Mouse (Mus musculus) hindbrain, embryonic 16.5 days (tissue): ENCODE data around the gene Msrb3. TPM values are rescaled to one million over a fixed set of nuclear protein-coding genes. Genes with fewer than 3 reads are reported as not detected.

Experiments
- ATAC-seq: fragments of 200-750 bp; cut with Nextera tagmentation; 2 replicates; pipeline ENCODE4 v1.8.0; 2017; ENCODE audit warnings: moderate TSS enrichment, moderate library complexity
- H3K27ac ChIP-seq: fragments of 300-500 bp; sonication (generic); 2 replicates; pipeline ENCODE4 v1.5.1; 2014; ENCODE audit warnings: low read depth, mild to moderate bottlenecking, control low read depth, low read length, moderate library complexity
- H3K27me3 ChIP-seq: fragments of 300-500 bp; sonication (generic); replicated peaks from 2 replicates; pipeline ENCODE4 v1.6.1; 2014; ENCODE audit warnings: low read length; ENCODE audit not compliant: control insufficient read depth, insufficient read depth
- H3K36me3 ChIP-seq: fragments of 300-500 bp; sonication (generic); 2 replicates; pipeline ENCODE4 v1.6.1; 2014; ENCODE audit warnings: mild to moderate bottlenecking, low read length, moderate library complexity, mixed read lengths; ENCODE audit not compliant: control insufficient read depth, insufficient read depth
- H3K4me1 ChIP-seq: fragments of 300-500 bp; sonication (generic); 2 replicates; pipeline ENCODE4 v1.6.1; 2014; ENCODE audit warnings: low read depth, low read length; ENCODE audit not compliant: control insufficient read depth, insufficient read depth
- H3K4me2 ChIP-seq: fragments of 300-500 bp; sonication (generic); 2 replicates; pipeline ENCODE4 v1.6.1; 2014; ENCODE audit warnings: mild to moderate bottlenecking, low read length, control low read depth, moderate library complexity
- H3K4me3 ChIP-seq: fragments of 300-500 bp; sonication (generic); 2 replicates; pipeline ENCODE4 v1.5.1; 2014; ENCODE audit warnings: mild to moderate bottlenecking, low read length, control low read depth, moderate library complexity
- H3K9ac ChIP-seq: fragments of 300-500 bp; sonication (generic); 2 replicates; pipeline ENCODE4 v1.6.1; 2014; ENCODE audit warnings: low read depth, mild to moderate bottlenecking, control low read depth, low read length, moderate library complexity
- H3K9me3 ChIP-seq: fragments of 300-500 bp; sonication (generic); 2 replicates; pipeline ENCODE4 v1.6.1; 2014; ENCODE audit warnings: mild to moderate bottlenecking, low read length, moderate library complexity; ENCODE audit not compliant: control insufficient read depth
- WGBS: fragments of 180-500 bp; shearing (Covaris S2); extraction: QIAGEN DNeasy Blood & Tissue Kit; methylation state at CpG from one replicate; pipeline ENCODE4 v1.1.7; 2014; 5-methylcytosine and 5-hydroxymethylcytosine counted together
- polyA plus RNA-seq: library from polyadenylated mRNA; unstranded; fragments of >200 nt; fragmentation: Nextera tagmentation; extraction: Ambion mirVana; gene quantifications from 2 replicates; pipeline ENCODE4 v1.2.1, GENCODE M21; 2015

Gene Msrb3
- polyA plus RNA-seq = 1.2 and 1.8 TPM in 2 replicates

GRCm38 (mm10) chr10:120898785-120899762 is at the start of gene Msrb3:
Gene Msrb3 (minus strand): TSS chr10:120899101.
- Histone ChIP-seq H3K4me1 (peaks cover 8% of the 10 kb centered on the region; the same call in 1 of the 2 replicates), H3K27me3 (0 out of 2 replicates have a peak, but pooled peaks cover 3% of the 10 kb centered on the region), H3K36me3 (no peaks in the 10 kb centered on the region), H3K9ac (peak within 1 kb of the TSS; percentile 73), H3K4me3 (peak within 1 kb of the TSS; percentile 70), H3K4me2 (peak within 1 kb of the TSS; percentile 100), H3K27ac (no peak within 1 kb of the TSS), H3K9me3 (no peaks in the 10 kb centered on the region)
- ATAC-seq = peak; percentile 86
- 3% methylated on average over 51 of the region's 64 CpGs for WGBS

GRCm38 (mm10) chr10:120948461-120948860 is 49.6 kb upstream of the Msrb3 start:
- Histone ChIP-seq H3K36me3 (no peaks in the 10 kb centered on the region), H3K9me3 (no peaks in the 10 kb centered on the region), H3K4me3 (no peak overlapping the region), H3K4me2 (no peak overlapping the region), H3K27me3 (no peaks in the 10 kb centered on the region), H3K9ac (no peak overlapping the region), H3K27ac (no peak overlapping the region), H3K4me1 (no peaks in the 10 kb centered on the region; the same call in none of the 2 replicates)
- 82% methylated on average over 2 of the region's 2 CpGs for WGBS
- ATAC-seq = no peak

DNA sequence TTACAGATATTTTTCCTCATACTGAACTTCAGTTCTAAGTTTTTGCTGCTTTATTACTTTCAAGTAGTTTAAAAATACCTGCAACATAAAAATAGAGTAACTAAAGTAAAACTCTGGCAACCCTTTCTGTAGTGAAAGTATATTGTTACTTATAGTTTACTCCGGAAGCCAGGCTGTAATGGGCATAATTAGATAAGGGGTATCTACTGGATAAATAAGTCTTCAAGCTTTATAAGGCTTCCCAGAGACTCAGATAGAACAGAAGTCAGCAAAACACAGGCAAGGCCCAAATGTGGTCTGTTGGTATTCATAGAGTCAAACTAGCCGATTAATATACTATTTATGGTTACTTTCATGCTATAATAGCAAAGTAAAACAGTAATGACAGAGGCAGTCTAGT is 48.9 kb upstream of the Msrb3 start:
- H3K4me2 ChIP-seq = no peak overlapping the region
- WGBS = 93% methylated on average over 2 of the region's 2 CpGs
- no peak for ATAC-seq
- H3K27me3 ChIP-seq = no peaks in the 10 kb centered on the region
- no peaks in the 10 kb centered on the region for H3K9me3 ChIP-seq
- H3K4me3 ChIP-seq = no peak overlapping the region
- H3K4me1 ChIP-seq = no peaks in the 10 kb centered on the region; the same call in 1 of the 2 replicates
- no peak overlapping the region for H3K9ac ChIP-seq
- H3K27ac ChIP-seq = no peak overlapping the region
- H3K36me3 ChIP-seq = no peaks in the 10 kb centered on the region

DNA sequence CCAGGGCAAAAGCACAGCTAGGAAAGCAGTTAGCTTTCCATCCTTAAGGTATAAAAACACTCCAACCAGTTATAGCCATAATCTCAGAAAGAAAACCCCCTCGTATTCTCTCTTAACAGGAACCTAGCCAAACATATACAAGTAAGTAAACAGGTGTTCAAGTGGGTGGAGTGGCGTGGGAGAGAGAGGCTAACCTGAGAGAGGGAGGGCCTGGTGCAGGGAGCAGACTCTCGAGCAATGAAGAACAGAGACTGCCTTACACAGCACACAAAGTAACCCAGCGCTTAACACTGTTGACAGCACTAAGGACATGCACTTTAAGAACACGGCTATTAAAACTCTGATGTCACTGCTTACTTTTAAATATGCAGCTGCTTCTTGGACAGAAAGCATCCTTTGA is 47.9 kb upstream of the Msrb3 start:
- ATAC-seq = no peak
- Histone ChIP-seq H3K36me3 (no peaks in the 10 kb centered on the region), H3K9me3 (no peaks in the 10 kb centered on the region), H3K4me1 (no peaks in the 10 kb centered on the region; the same call in 1 of the 2 replicates), H3K4me2 (no peak overlapping the region), H3K27ac (no peak overlapping the region), H3K4me3 (no peak overlapping the region), H3K27me3 (no peaks in the 10 kb centered on the region), H3K9ac (no peak overlapping the region)
- 88% methylated on average over 5 of the region's 5 CpGs for WGBS

GRCm38 (mm10) chr10:120938904-120939208 is 40.0 kb upstream of the Msrb3 start:
- no peaks in the 10 kb centered on the region for H3K27me3 ChIP-seq

GRCm38 (mm10) chr10:120938077-120938903 is 39.4 kb upstream of the Msrb3 start:
- no peak overlapping the region; the same call in 1 of the 2 replicates for H3K9ac ChIP-seq
- H3K4me1 ChIP-seq = no peaks in the 10 kb centered on the region
- H3K9me3 ChIP-seq = no peaks in the 10 kb centered on the region
- H3K27me3 ChIP-seq = no peaks in the 10 kb centered on the region
- H3K4me2 ChIP-seq = no peak overlapping the region
- no peaks in the 10 kb centered on the region for H3K36me3 ChIP-seq
- H3K4me3 ChIP-seq = no peak overlapping the region
- WGBS = 52% methylated on average over 19 of the region's 19 CpGs
- ATAC-seq = no peak
- H3K27ac ChIP-seq = no peak overlapping the region

More at GRCm38 (mm10) chr10:120938904-120939208, 40.0 kb upstream of the Msrb3 start:
- Histone ChIP-seq H3K4me3 (no peak overlapping the region), H3K9ac (no peak overlapping the region), H3K36me3 (no peaks in the 10 kb centered on the region), H3K4me1 (no peaks in the 10 kb centered on the region), H3K4me2 (no peak overlapping the region), H3K9me3 (no peaks in the 10 kb centered on the region), H3K27ac (no peak overlapping the region)
- ATAC-seq = no peak
- WGBS = 85% methylated on average over 2 of the region's 2 CpGs

DNA sequence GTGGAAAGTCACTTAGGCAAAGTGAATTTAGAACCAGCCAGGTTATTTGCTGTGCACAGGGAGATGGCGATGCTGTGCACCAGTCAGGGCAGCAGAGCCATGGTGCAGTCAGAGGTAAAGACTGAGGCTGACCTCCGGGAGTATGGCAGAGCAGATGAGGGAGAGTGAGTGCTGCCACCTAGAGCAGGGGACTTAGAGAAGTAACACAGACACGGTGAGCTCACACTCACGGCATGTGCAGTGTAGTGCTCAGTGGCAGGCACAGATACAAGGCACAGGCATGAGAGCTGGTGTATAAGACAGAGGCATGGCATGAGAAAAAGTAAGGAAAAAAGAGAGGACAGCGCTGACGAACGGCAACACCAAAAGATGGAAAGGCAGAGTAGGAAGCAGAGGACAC is 30.6 kb upstream of the Msrb3 start:
- Histone ChIP-seq H3K4me3 (no peak overlapping the region), H3K27me3 (no peaks in the 10 kb centered on the region), H3K4me1 (no peaks in the 10 kb centered on the region), H3K36me3 (peaks cover 5% of the 10 kb centered on the region; the same call in 1 of the 2 replicates), H3K9ac (no peak overlapping the region), H3K4me2 (no peak overlapping the region), H3K9me3 (no peaks in the 10 kb centered on the region), H3K27ac (no peak overlapping the region)
- no peak for ATAC-seq
- 80% methylated on average over 7 of the region's 7 CpGs for whole genome bisulfite sequencing

DNA sequence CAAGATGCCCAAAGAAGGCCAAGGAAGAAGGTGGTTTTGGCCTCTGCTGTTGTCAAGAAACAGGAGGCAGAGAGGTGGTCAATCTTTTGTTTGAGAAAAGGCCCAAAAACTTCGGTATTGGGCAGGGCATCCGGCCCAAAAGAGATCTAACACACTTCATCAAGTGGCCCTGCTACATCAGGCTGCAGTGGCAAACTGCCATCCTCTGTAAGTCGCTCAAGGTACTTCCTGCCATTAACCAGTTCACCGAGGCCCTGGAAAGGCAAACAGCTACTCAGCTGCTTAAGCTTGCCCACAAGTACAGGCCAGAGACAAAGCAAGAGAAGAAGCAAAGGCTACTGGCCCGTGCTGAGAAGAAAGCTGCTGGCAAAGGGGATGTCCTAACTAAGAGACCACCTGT is 29.3 kb upstream of the Msrb3 start:
- Histone ChIP-seq H3K9me3 (no peaks in the 10 kb centered on the region), H3K4me3 (no peak overlapping the region), H3K27ac (no peak overlapping the region), H3K4me2 (no peak overlapping the region), H3K4me1 (no peaks in the 10 kb centered on the region), H3K9ac (no peak overlapping the region), H3K36me3 (peaks cover 5% of the 10 kb centered on the region; the same call in 1 of the 2 replicates), H3K27me3 (no peaks in the 10 kb centered on the region)
- ATAC-seq = no peak
- WGBS = 87% methylated on average over 5 of the region's 5 CpGs

- Histone ChIP-seq H3K4me1 (no peaks in the 10 kb centered on the region), H3K9me3 (no peaks in the 10 kb centered on the region), H3K4me3 (no peak overlapping the region), H3K9ac (no peak overlapping the region), H3K36me3 (peaks cover 5% of the 10 kb centered on the region; the same call in 1 of the 2 replicates), H3K4me2 (no peak overlapping the region), H3K27ac (no peak overlapping the region), H3K27me3 (no peaks in the 10 kb centered on the region)
- WGBS = 92% methylated on average over 8 of the region's 8 CpGs
- no peak for ATAC-seq
Measured at GRCm38 (mm10) chr10:120926156-120926555, 27.3 kb upstream of the Msrb3 start.
